Comparison of ENCODE assay signal across 18 mouse cellular contexts in genomic region chr4:23622231-23622630, GRCm38 (mm10).
"Had no signal": no experiment of that assay in that cellular context is flagged by ENCODE, and none has a peak within 500 bp of the region (broad histone marks: within the 10 kb centered on the region; RNA-seq: fewer than 3 reads in every experiment).

No protein-coding gene starts in this region.

- H3K4me1 ChIP-seq: liver, embryonic 15.5 days; lung, embryonic 15.5 days; megakaryocyte, embryonic 14.5 days; midbrain, embryonic 12.5 days; neural tube, embryonic 12.5 days had no signal

- H3K4me2 ChIP-seq: liver, embryonic 15.5 days; lung, embryonic 15.5 days; midbrain, embryonic 12.5 days; neural tube, embryonic 12.5 days had no signal

- H3K4me3 ChIP-seq: liver, embryonic 15.5 days; lung, embryonic 15.5 days; megakaryocyte, embryonic 14.5 days; midbrain, embryonic 12.5 days; neural tube, embryonic 12.5 days had no signal

- DNase-seq: liver, postnatal 0 days; lung, adult 2 months; lung, postnatal 14 days; lung, postnatal 36 days; midbrain, embryonic 14.5 days; right cerebral cortex, postnatal 14 days; right cerebral cortex, postnatal 4 days; spleen, adult 18-20 months; thymus, adult 18-20 months; thymus, postnatal 14 days; thymus, postnatal 36 days had no signal

- ATAC-seq: liver, postnatal 0 days; lung, postnatal 0 days had no signal

- H3K9me3 ChIP-seq: liver, embryonic 15.5 days; lung, embryonic 15.5 days; megakaryocyte, embryonic 14.5 days; midbrain, embryonic 12.5 days; neural tube, embryonic 12.5 days had no signal

- H3K27me3 ChIP-seq: liver, embryonic 15.5 days; lung, embryonic 15.5 days; megakaryocyte, embryonic 14.5 days; midbrain, embryonic 12.5 days; neural tube, embryonic 12.5 days had no signal

- H3K27ac ChIP-seq: liver, embryonic 15.5 days; lung, embryonic 15.5 days; macrophage; midbrain, embryonic 12.5 days; neural tube, embryonic 12.5 days had no signal

- H3K9ac ChIP-seq: liver, embryonic 15.5 days; liver, postnatal 0 days; lung, embryonic 15.5 days; midbrain, embryonic 12.5 days; neural tube, embryonic 12.5 days had no signal

- H3K36me3 ChIP-seq: liver, embryonic 15.5 days; lung, embryonic 15.5 days; midbrain, embryonic 12.5 days; neural tube, embryonic 12.5 days had no signal
